Mouse (Mus musculus) C2C12 (cell line): ENCODE measurements around the gene Aff1.

Experiments used
- CEBPB ChIP-seq: IDR thresholded peaks from one replicate; pipeline ENCODE4 v1.6.1; 2011; ENCODE audit warnings: low read depth, mild to moderate bottlenecking, control low read depth, moderate library complexity
- MAX ChIP-seq: IDR thresholded peaks from one replicate; pipeline ENCODE4 v1.6.1; 2011; ENCODE audit warnings: mild to moderate bottlenecking, control low read depth
- USF1 ChIP-seq: IDR thresholded peaks from one replicate; pipeline ENCODE4 v1.6.1; 2011; ENCODE audit warnings: low read depth, mild to moderate bottlenecking, control low read depth, moderate library complexity

DNA sequence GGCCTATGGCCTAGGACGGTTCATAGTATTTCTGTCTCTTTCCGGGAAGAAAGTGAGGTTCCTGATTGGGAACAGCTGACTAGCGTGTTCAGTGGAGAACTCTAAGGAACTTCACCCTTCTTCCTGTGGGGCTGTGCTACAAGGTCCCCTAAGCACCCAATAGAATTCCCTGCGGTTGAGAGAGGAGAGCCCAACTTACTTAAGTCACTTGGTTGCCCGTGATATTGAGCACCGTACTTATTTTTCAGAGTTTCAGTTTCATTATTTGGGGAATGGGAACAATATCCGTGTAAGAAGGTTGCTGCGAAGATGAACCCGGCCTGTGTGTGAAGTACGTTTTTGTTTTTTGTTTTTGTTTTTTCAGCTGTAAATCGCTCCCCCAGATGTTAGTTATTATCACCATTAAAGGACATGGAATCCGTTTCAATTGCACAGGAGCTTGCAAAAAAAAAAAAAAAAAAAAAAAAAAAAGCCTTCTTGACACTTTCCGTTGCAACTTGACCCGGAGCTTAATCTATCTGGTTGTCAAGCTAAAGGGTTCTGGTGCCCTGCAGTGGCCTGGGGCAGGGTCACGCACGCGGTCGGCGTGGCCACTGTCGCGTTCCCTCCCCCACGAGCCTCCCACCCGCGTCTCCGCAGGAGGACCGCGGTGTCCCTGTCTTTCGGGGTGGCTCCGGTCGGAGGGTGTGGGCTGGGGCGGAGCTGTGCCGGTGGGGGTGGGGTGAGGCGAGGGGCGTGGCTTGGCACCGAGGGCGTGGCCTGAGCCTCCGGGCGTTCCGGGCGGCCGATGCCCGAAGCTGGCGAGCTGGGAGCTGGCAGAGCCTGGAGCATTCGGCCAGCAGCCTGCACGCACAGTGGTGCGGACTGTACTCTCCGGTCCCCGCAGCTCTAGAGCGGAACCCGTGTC is at the start of gene Aff1:
- TF ChIP-seq CEBPB = no peak
- TF ChIP-seq MAX = no peak
- TF ChIP-seq USF1 = no peak
